Mouse (Mus musculus) brain, embryonic 14.5 days (tissue): ENCODE data around the gene Tubgcp6.

ENCODE experiments used
- CTCF ChIP-seq: fragments of 200-500 bp; IDR thresholded peaks from 2 replicates; pipeline ENCODE4 v1.5.1; 2012; ENCODE audit warnings: inconsistent platforms, mild to moderate bottlenecking, moderate library complexity, borderline replicate concordance; ENCODE audit not compliant: insufficient read depth, insufficient read length; ENCODE audit errors: extremely low read depth
- POLR2A ChIP-seq: fragments of 200-500 bp; IDR thresholded peaks from 2 replicates; pipeline ENCODE4 v1.6.1; 2012; ENCODE audit warnings: mild to moderate bottlenecking, inconsistent platforms, borderline replicate concordance; ENCODE audit not compliant: poor library complexity, insufficient read depth, insufficient read length, severe bottlenecking; ENCODE audit errors: extremely low read depth

DNA sequence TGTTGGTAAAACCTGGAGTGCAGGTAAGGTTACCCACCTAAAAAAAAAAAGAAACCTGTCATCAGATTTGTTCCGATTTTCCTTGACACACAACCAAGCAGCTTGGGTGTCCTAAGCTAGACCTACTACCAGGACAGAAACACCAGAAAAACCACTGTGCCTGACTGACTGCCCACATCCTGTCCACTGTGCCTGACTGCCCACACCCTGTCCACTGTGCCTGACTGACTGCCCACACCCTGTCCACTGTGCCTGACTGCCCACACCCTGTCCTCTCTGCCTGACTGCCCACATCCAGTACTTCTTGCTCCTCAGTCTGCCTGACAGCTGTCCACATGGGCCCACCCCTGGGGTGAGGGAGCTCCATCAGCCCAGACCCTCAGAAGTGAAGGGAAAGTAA lies 15.9 kb downstream of the Tubgcp6 start:
- TF ChIP-seq CTCF = no peak
- no peak for TF ChIP-seq POLR2A
